Mouse (Mus musculus): Measurements from ENCODE around the gene Cep41.

Gene Cep41

GRCm38 (mm10) chr6:30674714-30675280 lies 18.8 kb downstream of the Cep41 start:
- in situ Hi-C loops (cut with MboI; ENCODE audit: low sequenced_read_pairs) = no loop called here

GRCm38 (mm10) chr6:30673764-30674561 lies 19.6 kb downstream of the Cep41 start:
- in situ Hi-C loops (cut with MboI; ENCODE audit: low sequenced_read_pairs) = no loop called here

GRCm38 (mm10) chr6:30671696-30672095 lies 21.9 kb downstream of the Cep41 start:
- in situ Hi-C loops (cut with MboI; ENCODE audit: low sequenced_read_pairs) = no loop called here

- in situ Hi-C loops (cut with MboI; ENCODE audit: low sequenced_read_pairs) = no loop called here
These were observed 26.0 kb downstream of the Cep41 start for GRCm38 (mm10) chr6:30667585-30667984.

- in situ Hi-C loops (cut with MboI; ENCODE audit: low sequenced_read_pairs) = no loop called here
These were observed 27.5 kb downstream of the Cep41 start for GRCm38 (mm10) chr6:30666043-30666442.

GRCm38 (mm10) chr6:30665296-30665695 lies 28.3 kb downstream of the Cep41 start:
- in situ Hi-C loops (cut with MboI; ENCODE audit: low sequenced_read_pairs) = no loop called here

GRCm38 (mm10) chr6:30664776-30665175 lies 28.8 kb downstream of the Cep41 start:
- in situ Hi-C loops (cut with MboI; ENCODE audit: low sequenced_read_pairs) = no loop called here

GRCm38 (mm10) chr6:30658619-30659018 lies 34.9 kb downstream of the Cep41 start:
- in situ Hi-C loops (cut with MboI; ENCODE audit: low sequenced_read_pairs) = no loop called here

GRCm38 (mm10) chr6:30657279-30657678 lies 36.3 kb downstream of the Cep41 start:
- in situ Hi-C loops (cut with MboI; ENCODE audit: low sequenced_read_pairs) = no loop called here

GRCm38 (mm10) chr6:30654932-30655331 lies 38.6 kb downstream of the Cep41 start:
- in situ Hi-C loops (cut with MboI; ENCODE audit: low sequenced_read_pairs) = no loop called here

GRCm38 (mm10) chr6:30654402-30654859 lies 39.1 kb downstream of the Cep41 start:
- in situ Hi-C loops (cut with MboI; ENCODE audit: low sequenced_read_pairs) = no loop called here

GRCm38 (mm10) chr6:30653518-30653917 lies 40.0 kb downstream of the Cep41 start:
- in situ Hi-C loops (cut with MboI; ENCODE audit: low sequenced_read_pairs) = no loop called here

- in situ Hi-C loops (cut with MboI; ENCODE audit: low sequenced_read_pairs) = no loop called here
These were observed 40.9 kb downstream of the Cep41 start for GRCm38 (mm10) chr6:30652425-30653188.

- in situ Hi-C loops (cut with MboI; ENCODE audit: low sequenced_read_pairs) = no loop called here
These were observed 43.8 kb downstream of the Cep41 start for GRCm38 (mm10) chr6:30649651-30650296.

GRCm38 (mm10) chr6:30645379-30645778 lies 48.2 kb downstream of the Cep41 start:
- in situ Hi-C loops (cut with MboI; ENCODE audit: low sequenced_read_pairs) = no loop called here

- in situ Hi-C loops (cut with MboI; ENCODE audit: low sequenced_read_pairs) = no loop called here
These were observed 49.1 kb downstream of the Cep41 start for GRCm38 (mm10) chr6:30644462-30644861.

GRCm38 (mm10) chr6:30643694-30644460 lies 49.7 kb downstream of the Cep41 start:
- in situ Hi-C loops (cut with MboI; ENCODE audit: low sequenced_read_pairs) = no loop called here

GRCm38 (mm10) chr6:30638674-30639268 lies 54.8 kb downstream of the Cep41 start, which contains the start of gene Cpa1:
Cpa1 (plus strand) TSS chr6:30639218.
- in situ Hi-C loops (cut with MboI; ENCODE audit: low sequenced_read_pairs) = no loop called here

GRCm38 (mm10) chr6:30636186-30636842 lies 57.2 kb downstream of the Cep41 start:
- in situ Hi-C loops (cut with MboI; ENCODE audit: low sequenced_read_pairs) = no loop called here
